Mouse (Mus musculus) ES-CJ7 (cell line): Measurements from ENCODE around the gene Tnnc2.
A peak's percentile ranks its signal among the peaks of the same experiment; 100 is the strongest.

ENCODE experiments used
- DNase-seq: peaks from one replicate; pipeline ENCODE4 v3.0.0; 2011; ENCODE audit warnings: low read depth, low spot score

Gene Tnnc2

DNA sequence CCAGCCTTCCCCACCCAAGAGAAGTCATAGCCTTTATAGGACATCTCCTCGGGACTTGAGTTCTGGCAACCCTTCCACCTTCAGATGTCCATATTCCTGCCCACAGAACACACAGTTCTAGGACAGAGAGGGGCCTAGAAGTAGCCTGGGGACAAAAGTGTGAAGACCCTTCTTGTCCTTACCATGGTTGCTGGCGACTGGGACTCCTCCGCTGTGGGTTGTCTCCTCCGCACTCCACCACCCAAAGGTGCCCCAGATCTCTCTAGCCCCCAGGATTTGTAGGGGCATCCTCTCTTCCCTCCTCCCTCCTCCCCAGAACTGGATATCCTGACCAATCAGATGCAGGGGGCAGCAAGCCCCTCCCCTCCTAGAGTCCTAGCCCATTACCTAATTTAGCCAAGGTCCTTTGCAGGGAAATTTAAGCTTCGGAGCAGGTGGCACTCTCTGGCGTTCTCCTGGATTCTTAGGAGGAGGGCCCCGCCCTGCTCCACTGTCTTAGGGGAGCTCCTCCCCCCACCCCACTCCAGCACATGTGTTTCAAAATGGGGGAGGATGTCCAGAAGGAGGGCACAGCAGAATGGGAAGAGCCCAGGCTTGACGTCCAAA is at the start of gene Tnnc2:
TSS of gene Tnnc2 (minus strand) at position 487 of the 606 bp plus-strand sequence.
- DNase-seq: no peak

- peak; percentile 67 for DNase-seq
Observed at GRCm38 (mm10) chr2:164829090-164829489, 49.3 kb upstream of the Tnnc2 start.

- no peak for DNase-seq
Observed at GRCm38 (mm10) chr2:164828437-164828836, 48.7 kb upstream of the Tnnc2 start, which contains the start of gene Spata25. Spata25 (minus strand) TSS chr2:164828537.

DNA sequence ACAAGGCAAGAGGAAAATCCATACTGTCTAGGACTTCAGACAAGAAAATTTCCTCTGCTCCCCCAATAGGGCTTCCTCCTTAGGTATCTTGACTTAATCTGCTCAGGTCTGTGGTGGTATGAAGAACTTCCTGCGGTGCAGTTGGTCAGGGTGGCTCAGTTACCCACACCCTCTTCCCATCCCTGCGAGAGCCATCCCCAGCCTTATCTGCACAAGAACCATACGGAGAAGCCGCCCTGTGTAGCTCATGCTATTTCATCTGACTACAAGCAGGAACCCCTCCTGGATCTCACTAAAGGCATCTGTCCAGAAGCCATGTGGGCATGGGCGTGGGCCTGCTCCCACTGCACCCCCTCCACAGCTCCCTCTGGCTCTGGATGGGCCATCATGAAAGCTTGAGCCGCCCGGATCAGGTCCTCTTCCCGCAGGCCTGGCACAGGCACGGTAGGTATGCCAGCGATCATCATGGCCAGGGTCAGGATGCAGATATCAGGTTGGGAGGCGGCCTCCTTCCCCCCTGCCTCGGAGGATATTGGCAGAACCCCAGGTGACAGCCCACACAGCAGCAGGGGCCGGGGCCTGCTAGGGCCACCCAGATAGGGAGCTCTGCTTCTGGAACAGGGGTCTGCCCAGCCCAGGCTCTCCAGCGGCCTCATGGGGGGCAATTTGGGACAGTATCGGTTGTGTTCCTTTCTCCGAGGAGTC is 47.5 kb upstream of the Tnnc2 start:
- DNase-seq: no peak

- DNase-seq: no peak
Observed at GRCm38 (mm10) chr2:164825521-164825920, 45.8 kb upstream of the Tnnc2 start.

DNA sequence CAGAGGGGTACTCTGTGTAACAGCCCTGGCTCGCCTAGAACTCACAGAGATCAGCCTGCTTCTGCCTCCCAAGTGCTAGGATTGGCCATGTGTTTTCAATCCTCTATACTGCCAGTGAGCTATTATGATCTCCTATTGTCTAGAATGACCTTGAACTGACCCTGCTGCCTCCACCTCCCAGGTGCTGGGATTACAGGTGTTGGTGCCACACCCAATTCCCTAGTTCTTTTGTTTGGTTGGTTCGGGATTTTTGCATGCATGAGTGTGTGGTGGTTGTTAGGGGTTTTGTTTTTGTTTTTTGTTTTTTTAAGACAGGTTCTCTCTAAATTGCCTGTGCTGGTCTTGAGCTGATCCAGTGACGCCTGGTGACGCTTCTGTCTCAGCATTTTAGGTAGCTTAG is 44.2 kb upstream of the Tnnc2 start:
- DNase-seq: peak; percentile 97

GRCm38 (mm10) chr2:164823181-164823585 is 43.4 kb upstream of the Tnnc2 start:
- DNase-seq: peak; percentile 75

DNA sequence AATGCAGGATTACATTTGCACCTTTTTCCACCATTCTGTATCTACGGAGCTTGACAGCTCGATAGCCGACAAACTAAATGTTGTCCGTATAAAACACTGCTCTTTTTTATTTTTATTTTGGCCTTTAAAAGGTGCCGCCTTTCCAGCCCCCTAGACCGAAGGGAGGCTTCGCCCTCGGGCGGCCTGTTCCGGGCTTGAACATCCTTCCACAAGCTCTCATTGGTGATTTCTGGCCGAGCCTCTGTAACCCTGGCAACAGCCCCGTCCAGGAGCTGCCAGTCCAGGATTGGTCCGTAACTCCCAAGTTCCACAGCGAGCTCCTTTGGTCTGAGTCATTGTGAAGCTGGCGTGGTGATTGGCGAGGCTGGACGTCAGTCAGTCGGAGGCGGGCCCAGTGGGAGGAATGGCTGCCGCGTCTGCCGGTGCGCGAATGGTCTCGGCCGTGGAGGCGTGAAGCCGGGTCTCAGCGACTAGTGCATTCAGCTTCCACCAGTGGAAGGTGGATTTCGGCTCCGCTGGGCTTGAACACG is 42.9 kb upstream of the Tnnc2 start, which contains the start of gene Zswim1:
TSS of gene Zswim1 (plus strand) at position 51 of the 530 bp plus-strand sequence.
- peak; percentile 99 for DNase-seq

GRCm38 (mm10) chr2:164821060-164821459 is 41.3 kb upstream of the Tnnc2 start:
- no peak for DNase-seq

DNA sequence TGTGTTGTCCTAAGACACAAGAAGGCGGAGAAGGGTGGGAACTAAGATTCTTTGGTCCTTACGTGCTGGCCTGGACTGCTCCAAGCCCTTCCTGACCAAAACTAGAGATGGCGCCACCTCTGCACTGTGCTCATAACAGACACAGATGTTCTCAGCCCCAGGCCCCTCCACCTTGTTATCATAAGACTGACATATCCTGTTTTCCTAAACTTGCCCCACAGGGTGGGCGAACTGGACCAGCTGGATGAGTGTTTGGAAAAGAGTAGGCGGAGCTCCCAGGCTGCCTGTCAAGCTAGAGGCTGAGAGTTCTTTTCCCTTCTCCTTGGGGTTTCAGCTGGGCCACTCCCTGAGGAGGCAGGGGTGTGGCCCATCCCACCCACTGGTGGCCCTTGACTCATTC is 37.9 kb upstream of the Tnnc2 start:
- DNase-seq: no peak

- DNase-seq: no peak
Observed at GRCm38 (mm10) chr2:164817206-164817605, 37.4 kb upstream of the Tnnc2 start.

DNA sequence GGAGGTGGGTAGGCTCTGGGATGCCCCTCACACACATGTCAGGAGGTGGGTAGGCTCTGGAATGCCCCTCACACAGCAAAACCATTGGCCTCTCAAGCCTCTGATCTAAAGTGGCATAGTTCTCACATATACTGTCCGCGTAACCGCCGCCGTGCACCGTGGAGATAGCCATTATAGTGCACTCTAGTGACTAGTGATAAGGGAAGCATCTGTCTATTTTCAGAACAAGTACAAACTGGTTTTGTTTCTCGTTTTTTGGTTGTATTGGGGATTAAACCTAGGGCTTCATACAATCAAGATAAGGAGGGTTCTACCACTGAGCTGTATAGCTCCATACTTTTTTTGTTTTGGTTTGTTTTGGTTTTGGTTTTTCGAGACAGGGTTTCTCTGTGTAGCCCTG is 36.1 kb upstream of the Tnnc2 start:
- DNase-seq: no peak

DNA sequence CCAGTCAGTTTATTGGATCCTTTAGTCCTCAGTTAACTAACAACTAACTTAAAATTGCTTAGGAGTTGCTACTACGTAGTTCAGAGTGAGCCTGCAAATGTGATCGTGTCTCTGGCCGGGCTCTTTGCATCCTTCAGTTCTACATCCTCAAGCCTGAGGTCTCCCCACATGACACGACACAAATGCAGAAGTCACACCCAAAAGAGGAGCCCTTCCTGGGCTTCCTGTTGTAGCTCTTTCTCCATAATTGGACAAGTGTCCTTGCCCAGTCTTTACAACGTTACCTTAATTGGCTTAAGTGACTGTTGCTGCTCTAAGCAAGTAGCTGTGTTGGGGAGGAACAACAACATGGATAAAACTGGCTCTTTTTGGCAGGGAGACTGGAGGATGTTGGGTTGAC is 35.6 kb upstream of the Tnnc2 start:
- no peak for DNase-seq

GRCm38 (mm10) chr2:164813557-164813956 is 33.8 kb upstream of the Tnnc2 start:
- DNase-seq: no peak

GRCm38 (mm10) chr2:164806614-164807013 is 26.8 kb upstream of the Tnnc2 start:
- DNase-seq: no peak

DNA sequence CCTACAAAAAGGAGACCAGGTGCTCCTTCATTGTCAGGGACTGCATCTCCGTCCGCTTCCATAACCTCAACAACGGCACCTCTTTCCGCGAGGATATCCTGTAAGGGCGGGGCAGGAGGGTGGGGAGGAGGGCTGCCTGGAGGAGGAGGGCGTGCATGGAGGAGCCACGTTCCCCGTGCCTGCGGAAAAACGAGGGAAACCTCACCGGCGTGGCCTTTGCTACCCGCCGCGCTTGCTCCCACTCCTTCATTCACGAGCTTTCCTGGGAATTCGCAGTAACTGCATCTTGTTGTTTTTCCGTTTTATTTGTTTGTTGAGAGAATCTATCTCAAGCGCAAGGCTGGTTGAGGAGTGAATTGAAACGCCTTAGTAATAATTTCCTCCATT is 25.6 kb upstream of the Tnnc2 start:
- DNase-seq: no peak

GRCm38 (mm10) chr2:164804533-164805331 is 25.0 kb upstream of the Tnnc2 start, which contains the start of the genes Acot8 and Zswim3:
Acot8 (minus strand) TSS chr2:164804882.
Zswim3 (plus strand) TSS chr2:164805098.
- peak; percentile 100 for DNase-seq

DNA sequence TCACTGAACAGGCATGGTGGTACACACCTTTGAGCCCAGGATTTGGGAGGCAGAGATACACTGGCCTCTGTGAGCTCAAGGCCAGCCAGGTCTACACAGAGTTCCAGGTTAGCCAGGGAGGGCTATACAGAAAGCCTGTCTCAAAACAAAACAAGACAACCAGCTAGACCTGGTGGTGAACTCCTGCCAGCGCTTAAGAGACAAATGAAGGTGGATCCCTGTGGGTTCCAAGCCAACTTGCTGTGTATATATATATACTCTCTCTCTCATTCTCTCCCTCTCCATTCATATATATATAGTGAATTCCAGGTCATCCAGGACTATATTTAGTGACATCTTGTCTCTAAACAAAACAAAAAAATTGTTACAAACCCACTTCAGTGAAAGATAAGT is 24.1 kb upstream of the Tnnc2 start:
- no peak for DNase-seq

- DNase-seq: no peak
Observed at GRCm38 (mm10) chr2:164803201-164803920, 23.6 kb upstream of the Tnnc2 start.

DNA sequence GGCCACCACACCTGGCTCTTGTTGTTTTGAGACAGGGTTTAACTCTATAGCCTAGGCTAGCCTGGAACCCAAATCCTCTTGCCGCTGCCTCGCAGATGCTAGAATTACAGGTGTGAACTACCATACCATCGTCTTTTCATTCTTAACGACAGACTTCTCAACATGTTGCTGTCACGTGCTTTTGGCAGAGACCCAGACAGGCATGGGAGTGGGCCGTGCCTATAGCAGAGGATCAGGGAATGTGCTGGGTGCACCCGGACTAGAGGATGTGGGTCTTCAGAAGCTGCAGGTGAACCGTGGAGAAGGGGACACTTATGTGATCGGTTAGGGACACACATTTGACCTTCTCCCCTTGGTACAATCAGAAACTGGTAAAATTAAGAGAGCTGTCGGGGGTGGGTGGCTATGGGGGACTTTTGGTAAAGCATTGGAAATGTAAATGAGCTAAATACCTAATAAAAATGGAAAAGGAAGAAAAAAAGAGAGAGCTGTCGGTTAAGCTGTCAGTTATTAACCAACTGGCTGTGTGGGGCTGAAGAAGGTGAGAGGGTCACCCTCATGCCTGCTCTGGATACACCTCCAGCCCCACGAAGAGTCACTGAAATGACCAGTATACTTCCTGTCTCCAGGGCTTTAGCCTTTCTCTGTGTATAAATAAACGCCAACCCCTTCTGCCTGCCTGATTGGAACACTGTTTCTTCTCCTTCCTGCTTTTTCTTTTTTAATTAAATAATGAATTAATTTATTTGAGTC is 20.7 kb upstream of the Tnnc2 start:
- no peak for DNase-seq

- DNase-seq: peak; percentile 73
Observed at GRCm38 (mm10) chr2:164798554-164798953, 18.8 kb upstream of the Tnnc2 start.
